Mouse (Mus musculus) gastrocnemius, postnatal 4 days (tissue): ENCODE results near the gene Cdipt. TPM values are rescaled to one million over a fixed set of nuclear protein-coding genes. Genes with fewer than 3 reads are reported as not detected.

ENCODE experiments used
- DNase-seq, 2 experiments: peaks; one replicate each; pipeline ENCODE4 v3.0.0; 2021 to 2022; ENCODE audit warnings: low spot score in 2 of 2, mixed read lengths in 2 of 2
- long read RNA-seq, 2 experiments: library from polyadenylated mRNA; stranded (forward); transcript quantifications; one replicate each; pipeline ENCODE4 v2.0.0; 2021
- total RNA-seq, 2 experiments: library from RNA; stranded (reverse); gene quantifications; 2 replicates each; pipeline ENCODE4 v1.2.3; 2021

Gene Cdipt
- 10 to 100 TPM; 43.1 to 48.0 TPM for total RNA-seq
- long read RNA-seq, experiment 1, transcript Cdipt-201 (6 exons, 1,974 nt) = major isoform, 74 of 85 reads
- long read RNA-seq, experiment 1, partial matches to known transcripts = 3 of 85 reads
- long read RNA-seq, experiment 1, other reads (novel, unspliced or antisense) = 7 of 85 reads
- long read RNA-seq, experiment 2, transcript Cdipt-201 (6 exons, 1,974 nt) = major isoform, 43 of 60 reads
- long read RNA-seq, experiment 2, partial matches to known transcripts = 3 of 60 reads
- long read RNA-seq, experiment 2, other reads (novel, unspliced or antisense) = 14 of 60 reads

GRCm38 (mm10) chr7:126975893-126975949 lies at the start of gene Cdipt:
TSS of gene Cdipt (plus strand) at chr7:126975914.
- no peak for DNase-seq

- DNase-seq = no peak
Measured at GRCm38 (mm10) chr7:126926299-126926698, 49.4 kb upstream of the Cdipt start.

- DNase-seq = peak; percentile 92 to 94
Measured at GRCm38 (mm10) chr7:126928384-126929037, 47.2 kb upstream of the Cdipt start, which contains the start of gene Kctd13. TSS of gene Kctd13 (plus strand) at chr7:126928879.

GRCm38 (mm10) chr7:126929046-126929445 lies 46.7 kb upstream of the Cdipt start:
- no peak for DNase-seq

- no peak for DNase-seq
Measured at GRCm38 (mm10) chr7:126932652-126933051, 43.1 kb upstream of the Cdipt start.

GRCm38 (mm10) chr7:126941171-126941570 lies 34.5 kb upstream of the Cdipt start:
- no peak for DNase-seq

- no peak for DNase-seq
Measured at GRCm38 (mm10) chr7:126941801-126942200, 33.9 kb upstream of the Cdipt start.

- DNase-seq = peak in 1 of 2 experiments; percentile 37
Measured at GRCm38 (mm10) chr7:126946530-126946929, 29.2 kb upstream of the Cdipt start.

GRCm38 (mm10) chr7:126948626-126949025 lies 27.1 kb upstream of the Cdipt start:
- DNase-seq = no peak

- DNase-seq = no peak
Measured at GRCm38 (mm10) chr7:126949403-126949792, 26.3 kb upstream of the Cdipt start, which contains the start of gene Asphd1. TSS of gene Asphd1 (minus strand) at chr7:126949582.

- DNase-seq = peak; percentile 86 to 94
Measured at GRCm38 (mm10) chr7:126949793-126950646, 25.7 kb upstream of the Cdipt start, which contains the start of gene Sez6l2. TSS of gene Sez6l2 (plus strand) at chr7:126950563.

- DNase-seq = no peak
Measured at GRCm38 (mm10) chr7:126950647-126951615, 24.8 kb upstream of the Cdipt start.

- no peak for DNase-seq
Measured at GRCm38 (mm10) chr7:126951741-126952140, 24.0 kb upstream of the Cdipt start.

GRCm38 (mm10) chr7:126952646-126953045 lies 23.1 kb upstream of the Cdipt start:
- no peak for DNase-seq

GRCm38 (mm10) chr7:126955125-126955524 lies 20.6 kb upstream of the Cdipt start:
- no peak for DNase-seq

GRCm38 (mm10) chr7:126959780-126960179 lies 15.9 kb upstream of the Cdipt start:
- no peak for DNase-seq

- no peak for DNase-seq
Measured at GRCm38 (mm10) chr7:126961095-126961494, 14.6 kb upstream of the Cdipt start.

GRCm38 (mm10) chr7:126961965-126962364 lies 13.7 kb upstream of the Cdipt start:
- DNase-seq = no peak

GRCm38 (mm10) chr7:126963548-126964286 lies 12.0 kb upstream of the Cdipt start:
- no peak for DNase-seq

GRCm38 (mm10) chr7:126965568-126965967 lies 10.1 kb upstream of the Cdipt start:
- no peak for DNase-seq
